Mouse (Mus musculus) midbrain, embryonic 11.5 days (tissue): ENCODE measurements around the gene Phlpp1. TPM values are rescaled to one million over a fixed set of nuclear protein-coding genes. Genes with fewer than 3 reads are reported as not detected.

ENCODE experiments used
- ATAC-seq: fragments of 200-750 bp; cut with Nextera tagmentation; 2 replicates; pipeline ENCODE4 v1.8.0; 2017; ENCODE audit warnings: moderate TSS enrichment, moderate library complexity; ENCODE audit not compliant: low FRiP score
- DNase-seq: peaks from one replicate; pipeline ENCODE4 v3.0.0; 2015; ENCODE audit warnings: low spot score; ENCODE audit errors: missing footprints
- H3K27ac ChIP-seq: fragments of 300-500 bp; sonication (generic); 2 replicates; pipeline ENCODE4 v1.5.1; 2014; ENCODE audit warnings: low read depth, low read length
- H3K27me3 ChIP-seq: fragments of 300-500 bp; sonication (generic); 2 replicates; pipeline ENCODE4 v1.6.1; 2014; ENCODE audit warnings: mild to moderate bottlenecking, low read length, moderate library complexity, mixed read lengths; ENCODE audit not compliant: control insufficient read depth, insufficient read depth
- H3K36me3 ChIP-seq: fragments of 300-500 bp; sonication (generic); 2 replicates; pipeline ENCODE4 v1.6.1; 2014; ENCODE audit warnings: mild to moderate bottlenecking, low read length, moderate library complexity, mixed read lengths; ENCODE audit not compliant: control insufficient read depth, insufficient read depth
- H3K4me1 ChIP-seq: fragments of 300-500 bp; sonication (generic); 2 replicates; pipeline ENCODE4 v1.6.1; 2014; ENCODE audit warnings: low read length; ENCODE audit not compliant: control insufficient read depth, insufficient read depth
- H3K4me2 ChIP-seq: fragments of 300-500 bp; sonication (generic); 2 replicates; pipeline ENCODE4 v1.6.1; 2014; ENCODE audit warnings: mild to moderate bottlenecking, moderate library complexity
- H3K4me3 ChIP-seq: fragments of 300-500 bp; sonication (generic); 2 replicates; pipeline ENCODE4 v1.5.1; 2014; ENCODE audit warnings: low read depth, low read length
- H3K9ac ChIP-seq: fragments of 300-500 bp; sonication (generic); 2 replicates; pipeline ENCODE4 v1.6.1; 2014; ENCODE audit warnings: low read length
- H3K9me3 ChIP-seq: fragments of 300-500 bp; sonication (generic); 2 replicates; pipeline ENCODE4 v1.6.1; 2016; ENCODE audit warnings: low read length; ENCODE audit not compliant: control insufficient read depth
- WGBS: fragments of 180-500 bp; shearing (Covaris S2); extraction: QIAGEN DNeasy Blood & Tissue Kit; methylation state at CpG from one replicate; pipeline ENCODE4 v1.1.7; 2014; 5-methylcytosine and 5-hydroxymethylcytosine counted together
- polyA plus RNA-seq: library from polyadenylated mRNA; unstranded; fragments of >200 nt; fragmentation: Nextera tagmentation; extraction: Ambion mirVana; gene quantifications from 2 replicates; pipeline ENCODE4 v1.2.1, GENCODE M21; 2014

The Phlpp1 gene
- polyA plus RNA-seq, 1 experiment from 2014 or later, result 6.8 TPM

DNA sequence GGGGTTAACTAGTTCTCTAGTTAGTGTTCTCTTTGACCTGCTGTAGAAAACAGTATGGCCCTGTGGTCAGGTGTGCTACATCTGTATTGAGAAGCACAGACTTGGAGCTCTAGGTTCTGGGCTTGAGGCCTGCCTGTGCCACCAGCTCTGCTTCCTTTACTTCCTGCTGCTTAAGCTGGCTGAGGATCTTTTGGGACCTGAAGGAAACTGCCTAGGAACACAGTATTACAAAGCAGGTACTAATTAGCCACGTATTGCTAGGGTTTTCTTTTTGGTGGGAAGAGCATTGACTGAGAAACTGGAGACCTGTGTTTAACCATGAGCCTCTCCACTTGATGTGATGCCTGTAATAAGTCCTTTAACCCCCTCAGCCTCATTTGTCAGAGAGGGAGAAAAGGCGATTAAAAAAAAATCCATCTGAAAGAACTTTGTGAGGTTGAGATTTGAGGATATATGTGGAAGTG is 13.9 kb downstream of the Phlpp1 start:
- Histone ChIP-seq H3K27me3 (no peaks in the 10 kb centered on the region), H3K9me3 (no peaks in the 10 kb centered on the region), H3K27ac (no peak overlapping the region), H3K9ac (no peak overlapping the region), H3K4me3 (no peak overlapping the region), H3K4me2 (no peak overlapping the region), H3K36me3 (no peaks in the 10 kb centered on the region), H3K4me1 (no peaks in the 10 kb centered on the region)
- DNase-seq (peak; percentile 33), ATAC-seq (no peak)
- 48% methylated on average over 2 of the region's 2 CpGs for WGBS

DNA sequence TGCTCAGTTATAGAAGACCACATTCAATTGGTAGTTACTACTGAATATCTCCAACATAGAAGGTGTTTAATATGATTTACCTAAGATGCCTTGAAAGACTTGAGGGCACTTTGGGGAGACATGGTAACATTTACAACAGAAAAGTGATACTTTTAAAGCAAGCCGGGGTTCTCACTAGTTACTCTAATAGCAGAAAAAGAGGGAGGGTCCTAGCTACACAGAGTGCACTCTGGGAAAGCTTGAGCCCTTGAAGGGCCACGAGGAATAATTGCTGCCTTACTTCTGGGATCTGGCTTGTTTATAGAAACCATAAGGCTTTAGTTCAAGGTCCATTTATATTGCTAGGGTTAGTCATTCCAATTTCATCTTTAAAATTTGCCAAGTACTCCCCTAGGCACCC is 14.5 kb downstream of the Phlpp1 start:
- no peak for ATAC-seq
- no peaks in the 10 kb centered on the region for H3K4me1 ChIP-seq
- H3K4me2 ChIP-seq, result no peak overlapping the region
- peak; percentile 75 for DNase-seq
- H3K27me3 ChIP-seq, result no peaks in the 10 kb centered on the region
- no peaks in the 10 kb centered on the region for H3K36me3 ChIP-seq
- no peaks in the 10 kb centered on the region for H3K9me3 ChIP-seq
- no peak overlapping the region for H3K4me3 ChIP-seq
- no peak overlapping the region for H3K9ac ChIP-seq
- H3K27ac ChIP-seq, result no peak overlapping the region
- 69% methylated on average over 2 of the region's 2 CpGs for WGBS

DNA sequence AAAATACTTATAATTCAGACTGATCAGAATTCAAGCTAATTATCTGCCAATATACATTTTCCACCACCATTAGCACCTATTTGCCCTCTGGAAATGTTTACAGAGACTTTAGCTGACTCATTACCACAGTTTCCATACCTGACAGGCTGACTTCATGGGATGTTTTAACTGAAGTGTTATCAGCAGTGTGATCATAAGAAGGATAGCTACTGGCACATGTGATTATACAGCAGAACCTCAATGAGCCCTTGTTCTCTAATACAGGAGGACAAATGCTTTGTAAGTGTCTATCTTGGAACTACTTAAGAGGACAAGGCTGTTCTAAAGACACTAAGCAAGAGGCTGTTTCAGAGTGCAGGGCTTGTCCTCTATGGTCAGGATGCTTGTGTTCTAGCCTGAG is 15.9 kb downstream of the Phlpp1 start:
- H3K4me2 ChIP-seq, result no peak overlapping the region
- H3K9ac ChIP-seq, result no peak overlapping the region
- no peaks in the 10 kb centered on the region for H3K36me3 ChIP-seq
- H3K27ac ChIP-seq, result no peak overlapping the region
- no peaks in the 10 kb centered on the region for H3K4me1 ChIP-seq
- no peak for ATAC-seq
- H3K9me3 ChIP-seq, result no peaks in the 10 kb centered on the region
- peak; percentile 64 for DNase-seq
- H3K4me3 ChIP-seq, result no peak overlapping the region
- H3K27me3 ChIP-seq, result no peaks in the 10 kb centered on the region

DNA sequence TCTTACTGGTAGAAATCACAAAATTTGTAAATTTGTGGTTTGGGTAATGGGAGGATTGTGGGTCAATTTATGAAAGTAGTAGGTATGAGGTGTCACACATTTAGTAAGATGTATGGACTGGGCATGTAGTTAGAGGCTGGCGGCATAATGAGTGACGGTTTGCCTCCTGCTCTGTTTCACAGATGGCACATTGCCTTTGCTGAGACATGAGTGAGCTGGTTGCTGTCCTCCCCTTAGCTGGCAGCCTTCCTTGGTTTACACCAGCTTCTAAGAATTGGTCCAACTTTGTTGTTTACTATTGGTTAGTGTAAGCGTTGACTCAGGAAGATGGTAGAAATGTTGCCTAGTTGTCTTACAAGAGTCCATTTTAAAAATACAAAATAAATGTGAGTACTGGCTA is 17.2 kb downstream of the Phlpp1 start:
- DNase-seq (peak; percentile 21), ATAC-seq (no peak)

GRCm38 (mm10) chr1:106189311-106189710 is 17.8 kb downstream of the Phlpp1 start:
- no peaks in the 10 kb centered on the region for H3K9me3 ChIP-seq
- no peaks in the 10 kb centered on the region; the same call in 1 of the 2 replicates for H3K4me1 ChIP-seq
- H3K9ac ChIP-seq, result no peak overlapping the region
- no peak for DNase-seq
- no peak for ATAC-seq
- H3K4me3 ChIP-seq, result no peak overlapping the region
- H3K27me3 ChIP-seq, result no peaks in the 10 kb centered on the region
- no peaks in the 10 kb centered on the region for H3K36me3 ChIP-seq
- no peak overlapping the region for H3K4me2 ChIP-seq
- no peak overlapping the region for H3K27ac ChIP-seq
- WGBS, result 93% methylated on average over 5 of the region's 5 CpGs

More for the DNA sequence above, 17.2 kb downstream of the Phlpp1 start:
- H3K27me3 ChIP-seq, result no peaks in the 10 kb centered on the region
- no peaks in the 10 kb centered on the region for H3K36me3 ChIP-seq
- no peak overlapping the region for H3K9ac ChIP-seq
- 92% methylated on average over 3 of the region's 3 CpGs for WGBS
- no peak overlapping the region for H3K27ac ChIP-seq
- no peak overlapping the region for H3K4me2 ChIP-seq
- no peak overlapping the region for H3K4me3 ChIP-seq
- H3K4me1 ChIP-seq, result no peaks in the 10 kb centered on the region; the same call in 1 of the 2 replicates
- H3K9me3 ChIP-seq, result no peaks in the 10 kb centered on the region

DNA sequence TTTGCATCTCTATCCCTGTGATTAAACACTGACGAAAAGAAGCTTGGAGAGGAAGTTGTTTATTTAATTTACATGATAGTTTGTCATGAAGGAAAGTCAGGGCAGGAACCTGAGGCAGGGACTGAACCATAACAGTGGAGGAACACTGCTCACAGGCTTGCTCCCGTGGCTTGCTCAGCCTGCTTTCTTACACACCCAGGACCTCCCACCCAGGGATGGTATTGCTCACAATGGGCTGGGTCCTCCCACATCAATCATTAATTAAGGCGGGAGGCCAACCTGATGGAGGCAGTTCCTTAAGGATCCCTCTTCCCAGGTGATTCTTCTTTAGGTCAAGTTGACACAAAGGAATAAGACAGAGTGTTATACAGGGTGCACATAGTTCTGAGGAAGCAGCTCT is 19.1 kb downstream of the Phlpp1 start:
- H3K4me2 ChIP-seq, result no peak overlapping the region
- ATAC-seq (no peak), DNase-seq (peak; percentile 17)
- no peaks in the 10 kb centered on the region for H3K9me3 ChIP-seq
- H3K4me3 ChIP-seq, result no peak overlapping the region
- WGBS, result 71% methylated on average over 3 of the region's 3 CpGs
- no peaks in the 10 kb centered on the region for H3K36me3 ChIP-seq
- no peak overlapping the region for H3K27ac ChIP-seq
- H3K9ac ChIP-seq, result no peak overlapping the region
- H3K4me1 ChIP-seq, result no peaks in the 10 kb centered on the region; the same call in 1 of the 2 replicates
- H3K27me3 ChIP-seq, result no peaks in the 10 kb centered on the region

DNA sequence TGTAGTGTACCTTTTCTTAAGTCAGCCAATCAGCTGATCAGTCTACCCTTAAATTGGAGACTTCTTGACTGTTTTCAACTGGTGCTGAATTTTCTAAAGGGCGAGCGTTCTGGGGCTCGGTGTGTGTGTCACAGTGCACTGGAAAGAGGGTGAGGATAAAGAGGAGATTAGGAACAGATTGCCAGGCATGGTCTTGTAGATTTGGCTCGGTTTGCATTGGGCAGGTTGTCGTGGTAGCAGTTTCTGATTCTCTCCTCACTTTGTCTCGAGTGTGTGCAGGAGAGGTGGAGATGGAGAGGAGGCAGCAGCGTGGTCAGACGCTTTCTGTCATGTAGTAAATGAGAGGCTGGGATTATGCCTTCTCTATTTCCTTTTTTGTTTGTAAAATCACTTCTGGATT is 20.3 kb downstream of the Phlpp1 start:
- Histone ChIP-seq H3K4me3 (no peak overlapping the region), H3K9me3 (no peaks in the 10 kb centered on the region), H3K27me3 (no peaks in the 10 kb centered on the region), H3K4me1 (no peaks in the 10 kb centered on the region; the same call in 1 of the 2 replicates), H3K27ac (no peak overlapping the region), H3K36me3 (no peaks in the 10 kb centered on the region), H3K4me2 (no peak overlapping the region), H3K9ac (no peak overlapping the region)
- ATAC-seq (0 out of 2 replicates have a peak, but pooled peaks have one; percentile 22), DNase-seq (no peak)
- 41% methylated on average over 8 of the region's 8 CpGs for WGBS

DNA sequence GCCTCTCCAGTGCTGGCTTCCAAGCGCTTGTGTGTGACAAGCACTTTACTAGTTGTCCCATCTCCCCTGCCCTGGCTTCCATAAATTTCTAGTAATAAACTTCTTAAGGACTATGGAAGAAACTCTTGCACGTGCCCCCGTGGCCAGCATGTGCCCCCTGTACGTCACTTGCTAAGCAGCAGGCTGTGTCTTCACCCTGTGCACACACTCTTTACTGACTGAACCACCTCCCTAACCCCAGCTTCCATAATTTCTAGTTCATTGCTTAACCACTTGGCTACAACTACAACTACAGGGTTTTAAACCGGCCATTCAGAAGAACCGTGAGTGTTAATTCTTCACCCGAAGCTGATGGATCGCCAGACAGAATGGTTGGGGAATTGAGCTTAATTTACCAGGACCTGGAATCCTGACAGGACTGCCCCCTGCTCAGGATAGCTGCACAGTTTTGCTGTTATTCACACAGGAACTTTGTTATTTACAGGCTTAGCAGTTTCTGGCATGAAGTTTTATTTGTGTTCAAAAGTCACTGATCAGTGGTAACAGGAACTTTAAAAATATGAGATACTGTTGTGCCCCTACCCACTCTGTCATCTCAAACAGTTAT is 21.4 kb downstream of the Phlpp1 start:
- no peak overlapping the region for H3K4me2 ChIP-seq
- peaks cover 5% of the 10 kb centered on the region for H3K4me1 ChIP-seq
- ATAC-seq (no peak), DNase-seq (no peak)
- H3K27ac ChIP-seq, result no peak overlapping the region
- H3K4me3 ChIP-seq, result no peak overlapping the region
- WGBS, result 72% methylated on average over 8 of the region's 8 CpGs
- no peaks in the 10 kb centered on the region for H3K9me3 ChIP-seq
- H3K27me3 ChIP-seq, result no peaks in the 10 kb centered on the region
- H3K36me3 ChIP-seq, result no peaks in the 10 kb centered on the region
- H3K9ac ChIP-seq, result no peak overlapping the region

DNA sequence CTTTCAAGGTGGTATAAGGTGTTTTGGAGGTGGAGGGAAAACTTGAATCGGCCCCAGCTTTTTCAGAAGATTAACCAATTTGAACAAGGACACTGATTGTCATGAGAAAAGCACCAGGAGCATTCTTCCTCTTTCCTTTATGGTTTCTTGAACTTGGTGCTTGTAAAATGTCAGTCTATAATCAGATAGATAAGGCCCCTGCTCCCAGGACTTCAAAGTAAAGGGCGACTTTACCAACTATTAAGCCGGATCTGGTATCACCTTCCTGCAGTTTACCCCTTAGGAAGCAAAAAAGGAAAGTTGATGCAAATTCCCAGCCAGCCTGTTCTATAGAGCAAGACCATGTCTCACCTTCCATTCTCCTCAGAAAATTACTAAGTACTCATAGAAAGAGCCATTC is 21.9 kb downstream of the Phlpp1 start:
- Histone ChIP-seq H3K36me3 (no peaks in the 10 kb centered on the region), H3K4me2 (no peak overlapping the region), H3K27ac (no peak overlapping the region), H3K27me3 (no peaks in the 10 kb centered on the region), H3K4me3 (no peak overlapping the region), H3K9ac (no peak overlapping the region), H3K9me3 (no peaks in the 10 kb centered on the region), H3K4me1 (peaks cover 9% of the 10 kb centered on the region)
- ATAC-seq (no peak), DNase-seq (no peak)
- WGBS, result 69% methylated on average over 3 of the region's 3 CpGs
